ENCODE assay signal across 17 mouse cellular contexts in the genomic region with DNA sequence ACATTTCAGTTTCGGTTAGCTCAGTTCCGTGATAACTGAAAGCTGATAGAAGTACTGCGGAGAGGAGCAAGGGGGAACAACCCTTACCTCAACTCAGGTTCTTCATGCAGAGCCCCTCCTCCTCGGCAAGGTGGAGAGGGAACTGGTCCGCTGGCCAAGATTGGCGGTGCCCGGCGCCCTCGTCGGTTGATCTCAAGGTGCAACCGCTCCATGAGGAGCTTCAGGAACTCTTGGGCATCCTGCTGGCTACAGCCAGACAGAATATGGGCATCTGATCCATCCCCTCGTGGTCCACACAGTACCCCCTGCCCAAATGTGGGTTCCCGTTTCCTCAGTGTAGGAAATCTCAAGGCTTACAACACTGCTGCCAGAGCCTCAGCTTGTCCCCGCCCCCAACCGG. TPM values are rescaled to one million over a fixed set of nuclear protein-coding genes. Genes with fewer than 3 reads are reported as not detected.
DNase-seq lines count a peak whose midpoint lies in the region; ATAC-seq lines count a peak whose summit lies in the region.
"Had no signal": no experiment of that assay in that cellular context is flagged by ENCODE, and none has a peak within 500 bp of the region (broad histone marks: within the 10 kb centered on the region; RNA-seq: fewer than 3 reads in every experiment).

No protein-coding gene starts in this region.

- peaks cover 62% of the 10 kb centered on the region for H3K36me3 ChIP-seq in midbrain, embryonic 10.5 days
- peaks cover 51% of the 10 kb centered on the region for H3K36me3 ChIP-seq in midbrain, embryonic 14.5 days (ENCODE audit: control insufficient read depth, insufficient read depth, low read length)
- peaks cover 61% of the 10 kb centered on the region for H3K36me3 ChIP-seq in limb, embryonic 10.5 days

- H3K4me1 ChIP-seq in midbrain, embryonic 10.5 days, result peaks cover 57% of the 10 kb centered on the region
- H3K4me1 ChIP-seq in midbrain, embryonic 14.5 days (ENCODE audit: control insufficient read depth, insufficient read depth, low read length), result peaks cover 16% of the 10 kb centered on the region
- H3K4me1 ChIP-seq in limb, embryonic 10.5 days, result peaks cover 46% of the 10 kb centered on the region

- no peak overlapping the region for H3K9ac ChIP-seq in midbrain, embryonic 14.5 days (replicated peaks; ENCODE audit: low read length)
- H3K9ac ChIP-seq: forebrain, postnatal 0 days; stomach, embryonic 15.5 days had no signal

- H3K27me3 ChIP-seq in midbrain, embryonic 10.5 days (ENCODE audit: low read depth, poor library complexity, severe bottlenecking), result no peaks in the 10 kb centered on the region
- H3K27me3 ChIP-seq in midbrain, embryonic 14.5 days (ENCODE audit: control insufficient read depth, insufficient read depth, low read length), result no peaks in the 10 kb centered on the region
- H3K27me3 ChIP-seq in limb, embryonic 10.5 days (ENCODE audit: low read depth, poor library complexity, severe bottlenecking), result no peaks in the 10 kb centered on the region
- H3K27me3 ChIP-seq: stomach, embryonic 15.5 days had no signal

- H3K4me3 ChIP-seq in midbrain, embryonic 10.5 days, result peak overlapping the region; percentile 18; the same call in 1 of the 2 replicates
- no peak overlapping the region for H3K4me3 ChIP-seq in midbrain, embryonic 14.5 days (replicated peaks; ENCODE audit: low read depth, low read length)
- H3K4me3 ChIP-seq in limb, embryonic 10.5 days, result no peak overlapping the region
- H3K4me3 ChIP-seq: stomach, embryonic 15.5 days had no signal

- peak; percentile 38 for DNase-seq in cerebellum, adult 9-10 months
- DNase-seq in kidney, adult 9 months, result peak; percentile 22
- no peak for DNase-seq in kidney, postnatal 25 days
- DNase-seq in midbrain, embryonic 10.5 days (ENCODE audit: low spot score), result no peak
- no peak for DNase-seq in midbrain, embryonic 14.5 days
- peak; percentile 22 for DNase-seq in limb, embryonic 10.5 days (ENCODE audit: low spot score)
- DNase-seq in spleen, postnatal 36 days (ENCODE audit: low spot score in 2 of 2), result no peak
- DNase-seq: forebrain, postnatal 0 days; gastrocnemius, postnatal 10 days; heart, postnatal 4 days; layer of hippocampus, adult 9-11 months; thymus, postnatal 36 days had no signal

- no peak overlapping the region for H3K4me2 ChIP-seq in midbrain, embryonic 14.5 days (ENCODE audit: low read length)
- H3K4me2 ChIP-seq: heart, embryonic 11.5 days; liver, embryonic 11.5 days; stomach, embryonic 15.5 days had no signal

- no peaks in the 10 kb centered on the region for H3K9me3 ChIP-seq in midbrain, embryonic 10.5 days (replicated peaks)
- H3K9me3 ChIP-seq in midbrain, embryonic 14.5 days (ENCODE audit: control insufficient read depth, low read length), result no peaks in the 10 kb centered on the region
- no peaks in the 10 kb centered on the region for H3K9me3 ChIP-seq in limb, embryonic 10.5 days (replicated peaks)
- H3K9me3 ChIP-seq: stomach, embryonic 15.5 days had no signal

- no peak overlapping the region for H3K27ac ChIP-seq in midbrain, embryonic 10.5 days (replicated peaks)
- no peak overlapping the region for H3K27ac ChIP-seq in midbrain, embryonic 14.5 days (replicated peaks; ENCODE audit: low read depth, low read length)
- no peak overlapping the region for H3K27ac ChIP-seq in limb, embryonic 10.5 days
- H3K27ac ChIP-seq: stomach, embryonic 15.5 days had no signal

- WGBS in midbrain, embryonic 10.5 days, result 94% methylated on average over 15 of the region's 15 CpGs
- WGBS in midbrain, embryonic 14.5 days, result 94% methylated on average over 15 of the region's 15 CpGs
- 93% methylated on average over 15 of the region's 15 CpGs for WGBS in limb, embryonic 10.5 days

- no peak for ATAC-seq in cerebellum, adult (ENCODE audit: insufficient number of reproducible peaks, low FRiP score, low TSS enrichment)
- ATAC-seq in midbrain, embryonic 14.5 days (ENCODE audit: low FRiP score, low TSS enrichment), result no peak
- ATAC-seq: forebrain, postnatal 0 days; inflammation-experienced regulatory T-cells, adult 6 months had no signal

RNA-seq across cellular contexts. Expression of a gene that starts 3.3 kb away (rescaled TPM):
- 102 and 109 TPM in 2 replicates for polyA plus RNA-seq in midbrain, embryonic 10.5 days (2016; fragmentation: Nextera tagmentation; extraction: Ambion mirVana)
- 92.6 and 98.9 TPM in 2 replicates for polyA plus RNA-seq in midbrain, embryonic 14.5 days (2014; fragmentation: Nextera tagmentation; extraction: Ambion mirVana)
- 107 and 125 TPM in 2 replicates for polyA plus RNA-seq in limb, embryonic 10.5 days (2016; fragmentation: Nextera tagmentation; extraction: Ambion mirVana)

RNA-seq across cellular contexts. Expression of a gene that starts 3.5 kb away (rescaled TPM):
- polyA plus RNA-seq in midbrain, embryonic 10.5 days (2016; fragmentation: Nextera tagmentation; extraction: Ambion mirVana), result 53.0 and 63.9 TPM in 2 replicates
- 43.2 and 46.8 TPM in 2 replicates for polyA plus RNA-seq in midbrain, embryonic 14.5 days (2014; fragmentation: Nextera tagmentation; extraction: Ambion mirVana)
- 48.4 and 62.3 TPM in 2 replicates for polyA plus RNA-seq in limb, embryonic 10.5 days (2016; fragmentation: Nextera tagmentation; extraction: Ambion mirVana)

RNA-seq across cellular contexts. Expression of a gene that starts 10.3 kb away (rescaled TPM):
- polyA plus RNA-seq in midbrain, embryonic 10.5 days (2016; fragmentation: Nextera tagmentation; extraction: Ambion mirVana), result 102 and 108 TPM in 2 replicates
- polyA plus RNA-seq in midbrain, embryonic 14.5 days (2014; fragmentation: Nextera tagmentation; extraction: Ambion mirVana), result 120 and 132 TPM in 2 replicates
- 99.6 and 101 TPM in 2 replicates for polyA plus RNA-seq in limb, embryonic 10.5 days (2016; fragmentation: Nextera tagmentation; extraction: Ambion mirVana)

RNA-seq across cellular contexts. Expression of a gene that starts 14.4 kb away (rescaled TPM):
- 63.5 and 69.5 TPM in 2 replicates for polyA plus RNA-seq in midbrain, embryonic 10.5 days (2016; fragmentation: Nextera tagmentation; extraction: Ambion mirVana)
- 101 and 105 TPM in 2 replicates for polyA plus RNA-seq in midbrain, embryonic 14.5 days (2014; fragmentation: Nextera tagmentation; extraction: Ambion mirVana)
- polyA plus RNA-seq in limb, embryonic 10.5 days (2016; fragmentation: Nextera tagmentation; extraction: Ambion mirVana), result 69.0 and 75.1 TPM in 2 replicates

RNA-seq across cellular contexts. Expression of a gene that starts 33.3 kb away (rescaled TPM):
- polyA plus RNA-seq in midbrain, embryonic 10.5 days (2016; fragmentation: Nextera tagmentation; extraction: Ambion mirVana), result 267 and 268 TPM in 2 replicates
- 185 and 220 TPM in 2 replicates for polyA plus RNA-seq in midbrain, embryonic 14.5 days (2014; fragmentation: Nextera tagmentation; extraction: Ambion mirVana)
- polyA plus RNA-seq in limb, embryonic 10.5 days (2016; fragmentation: Nextera tagmentation; extraction: Ambion mirVana), result 308 and 312 TPM in 2 replicates

Comparison
In these comparisons a context has a peak if more than half of its experiments do, and no peak if none do; other contexts are left out.
1. DNase-seq: peak in cerebellum, adult 9-10 months (single experiment), kidney, adult 9 months (single experiment) and limb, embryonic 10.5 days (single experiment); none in kidney, postnatal 25 days (0 of 2), midbrain, embryonic 10.5 days (single experiment), midbrain, embryonic 14.5 days (single experiment) and spleen, postnatal 36 days (0 of 2).